Mouse (Mus musculus) mature B cell (primary cell): Measurements from ENCODE around the gene Olfr1293-ps.

ENCODE experiments used
- in situ Hi-C: fragments of 300-500 bp; cut with MboI; formaldehyde crosslinking; loops from 2 replicates; pipeline ENCODE4 v1.14.3; 2019

Gene Olfr1293-ps

GRCm38 (mm10) chr2:111524903-111525302 lies at the start of gene Olfr1293-ps:
TSS of gene Olfr1293-ps (plus strand) at chr2:111525203.
- in situ Hi-C loops: no loop called here

- in situ Hi-C loops: no loop called here
Measured at GRCm38 (mm10) chr2:111480519-111480918, 44.5 kb upstream of the Olfr1293-ps start, which contains the start of gene Olfr1289. TSS of gene Olfr1289 (plus strand) at chr2:111480819.

- in situ Hi-C loops: no loop called here
Measured at GRCm38 (mm10) chr2:111493729-111494128, 31.3 kb upstream of the Olfr1293-ps start, which contains the start of gene Olfr1290. TSS of gene Olfr1290 (minus strand) at chr2:111493829.

- in situ Hi-C loops: no loop called here
Measured at GRCm38 (mm10) chr2:111496880-111497279, 28.1 kb upstream of the Olfr1293-ps start, which contains the start of gene Olfr1291-ps1. TSS of gene Olfr1291-ps1 (plus strand) at chr2:111497180.

- in situ Hi-C loops: no loop called here
Measured at GRCm38 (mm10) chr2:111517451-111517850, 7.6 kb upstream of the Olfr1293-ps start.

GRCm38 (mm10) chr2:111540191-111540590 lies 15.2 kb downstream of the Olfr1293-ps start, which contains the start of gene Olfr1294:
TSS of gene Olfr1294 (minus strand) at chr2:111540291.
- in situ Hi-C loops: no loop called here

GRCm38 (mm10) chr2:111569581-111569980 lies 44.6 kb downstream of the Olfr1293-ps start, which contains the start of gene Olfr1295:
TSS of gene Olfr1295 (minus strand) at chr2:111569681.
- in situ Hi-C loops: no loop called here
